Mouse (Mus musculus) embryonic facial prominence, embryonic 12.5 days (tissue): Measurements from ENCODE around the gene Rars. TPM values are rescaled to one million over a fixed set of nuclear protein-coding genes. Genes with fewer than 3 reads are reported as not detected.

Source experiments
- ATAC-seq: fragments of 200-750 bp; cut with Nextera tagmentation; 2 replicates; pipeline ENCODE4 v1.8.0; 2017; ENCODE audit not compliant: insufficient number of reproducible peaks, insufficient read depth, low FRiP score, low TSS enrichment
- H3K27ac ChIP-seq: fragments of 300-500 bp; sonication (generic); 2 replicates; pipeline ENCODE4 v1.5.1; 2016; ENCODE audit warnings: mild to moderate bottlenecking
- H3K27me3 ChIP-seq: fragments of 300-500 bp; sonication (generic); 2 replicates; pipeline ENCODE4 v1.6.1; 2016; ENCODE audit warnings: mild to moderate bottlenecking, moderate library complexity
- H3K36me3 ChIP-seq: fragments of 300-500 bp; sonication (generic); 2 replicates; pipeline ENCODE4 v1.6.1; 2016; ENCODE audit warnings: mild to moderate bottlenecking
- H3K4me1 ChIP-seq: fragments of 300-500 bp; sonication (generic); 2 replicates; pipeline ENCODE4 v1.6.1; 2016
- H3K4me2 ChIP-seq: fragments of 300-500 bp; sonication (generic); replicated peaks from 2 replicates; pipeline ENCODE4 v1.6.1; 2016; ENCODE audit warnings: mild to moderate bottlenecking, moderate library complexity
- H3K4me3 ChIP-seq: fragments of 300-500 bp; sonication (generic); 2 replicates; pipeline ENCODE4 v1.5.1; 2016; ENCODE audit warnings: mild to moderate bottlenecking
- H3K9ac ChIP-seq: fragments of 300-500 bp; sonication (generic); 2 replicates; pipeline ENCODE4 v1.6.1; 2016; ENCODE audit warnings: mild to moderate bottlenecking, moderate library complexity
- H3K9me3 ChIP-seq: fragments of 300-500 bp; sonication (generic); 2 replicates; pipeline ENCODE4 v1.6.1; 2016; ENCODE audit warnings: mild to moderate bottlenecking, moderate library complexity
- WGBS: fragments of 180-500 bp; shearing (Covaris S2); methylation state at CpG from one replicate; pipeline ENCODE4 v1.1.7; 2016; 5-methylcytosine and 5-hydroxymethylcytosine counted together
- polyA plus RNA-seq: library from polyadenylated mRNA; unstranded; fragments of >200 nt; fragmentation: Nextera tagmentation; extraction: Ambion mirVana; gene quantifications from 2 replicates; pipeline ENCODE4 v1.2.1, GENCODE M21; 2016

Rars gene
- polyA plus RNA-seq, 1 experiment from 2014 or later: 88.0 TPM

DNA sequence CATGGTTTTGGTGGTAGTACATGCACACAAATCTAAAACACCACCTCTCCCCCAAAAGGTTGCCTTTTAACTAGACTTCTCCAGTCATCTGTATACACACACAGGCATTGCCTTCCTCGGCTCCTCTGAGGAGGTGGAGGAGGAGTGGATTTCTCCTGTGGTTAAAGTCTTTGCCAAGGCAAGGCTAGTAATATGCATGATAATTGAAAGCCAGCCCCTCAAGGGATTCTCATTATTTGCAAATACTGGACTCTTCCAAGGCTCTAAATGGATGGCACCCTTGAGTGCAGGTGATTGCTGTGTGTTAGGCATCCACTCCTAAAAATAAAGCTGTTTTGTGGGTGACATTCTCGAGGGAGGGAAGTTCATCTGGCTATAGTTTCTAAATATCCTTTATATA is 45.9 kb downstream of the Rars start:
- no peaks in the 10 kb centered on the region for H3K9me3 ChIP-seq
- H3K36me3 ChIP-seq: peaks cover 50% of the 10 kb centered on the region
- no peak overlapping the region for H3K4me3 ChIP-seq
- WGBS: 81% methylated on average over 2 of the region's 2 CpGs
- no peaks in the 10 kb centered on the region for H3K27me3 ChIP-seq
- H3K4me1 ChIP-seq: no peaks in the 10 kb centered on the region
- no peak overlapping the region for H3K27ac ChIP-seq
- ATAC-seq: no peak
- H3K4me2 ChIP-seq: no peak overlapping the region
- no peak overlapping the region for H3K9ac ChIP-seq

DNA sequence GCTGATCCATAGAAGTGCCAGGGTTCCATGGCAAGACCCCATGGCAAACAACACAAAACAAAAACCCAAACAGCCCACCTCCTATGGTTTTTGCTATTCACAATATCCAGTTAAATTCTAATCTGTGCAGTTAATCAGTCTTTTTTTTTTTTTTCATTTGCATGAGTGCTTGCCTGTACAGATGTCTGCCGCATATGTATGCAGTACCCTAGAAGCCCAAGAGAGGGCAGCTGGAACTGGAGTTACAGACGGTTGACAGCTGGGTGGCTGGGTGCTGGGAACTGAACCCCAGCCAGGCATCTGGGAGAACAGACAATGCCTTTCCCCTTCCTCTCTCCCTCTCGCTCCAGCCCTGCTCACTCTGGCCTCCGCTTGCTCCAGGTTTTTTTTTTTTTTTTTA is 49.8 kb downstream of the Rars start:
- no peak for ATAC-seq
- Histone ChIP-seq H3K9ac (no peak overlapping the region), H3K36me3 (peaks cover 68% of the 10 kb centered on the region), H3K27me3 (no peaks in the 10 kb centered on the region), H3K27ac (no peak overlapping the region), H3K4me3 (no peak overlapping the region), H3K9me3 (no peaks in the 10 kb centered on the region), H3K4me1 (no peaks in the 10 kb centered on the region), H3K4me2 (no peak overlapping the region)
- 97% methylated on average over 4 of the region's 4 CpGs for WGBS

DNA sequence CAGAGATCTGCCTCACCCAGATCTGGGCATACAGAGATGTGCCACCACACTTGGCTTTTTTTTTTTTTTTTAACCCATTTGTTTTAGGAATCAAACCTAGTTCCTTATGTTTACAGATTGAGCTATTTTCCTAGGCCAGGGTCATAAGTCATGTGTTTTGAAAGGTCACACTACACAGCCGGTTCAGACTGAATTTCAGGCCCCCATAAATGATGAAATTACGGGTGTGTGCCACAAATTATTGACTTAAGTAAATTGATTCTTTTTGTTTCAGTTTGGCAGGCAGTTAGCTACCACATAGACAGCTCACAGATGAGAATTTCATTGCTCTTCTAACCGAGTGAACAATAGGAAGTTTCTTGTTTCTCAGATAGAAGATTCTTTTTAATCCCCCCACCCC is 50.3 kb downstream of the Rars start:
- Histone ChIP-seq H3K4me1 (no peaks in the 10 kb centered on the region), H3K4me3 (no peak overlapping the region), H3K36me3 (peaks cover 68% of the 10 kb centered on the region), H3K27me3 (no peaks in the 10 kb centered on the region), H3K9ac (no peak overlapping the region), H3K27ac (no peak overlapping the region), H3K4me2 (no peak overlapping the region), H3K9me3 (no peaks in the 10 kb centered on the region)
- no peak for ATAC-seq
- 88% methylated on average over 3 of the region's 3 CpGs for WGBS

DNA sequence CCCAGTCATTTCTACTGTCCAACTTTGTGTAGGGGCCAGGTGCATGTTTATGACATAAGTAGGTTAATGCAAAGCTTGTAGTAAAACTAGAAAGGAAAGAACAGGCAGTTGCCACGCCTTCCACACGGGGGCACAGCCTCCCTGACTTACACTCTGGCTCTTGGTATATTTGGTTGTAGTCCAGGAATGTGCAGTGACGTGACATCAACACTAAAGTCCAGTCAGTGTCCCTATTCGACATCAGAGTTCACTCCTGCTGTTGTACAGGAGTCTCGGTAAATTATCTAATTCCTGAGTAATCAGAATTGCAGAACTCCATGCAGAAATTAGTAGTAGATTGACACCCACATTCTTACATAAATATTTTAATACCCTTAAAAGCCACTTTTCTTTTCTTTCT is 51.3 kb downstream of the Rars start:
- Histone ChIP-seq H3K4me3 (no peak overlapping the region), H3K4me1 (no peaks in the 10 kb centered on the region), H3K4me2 (no peak overlapping the region), H3K9ac (no peak overlapping the region), H3K36me3 (peaks cover 74% of the 10 kb centered on the region), H3K27ac (no peak overlapping the region), H3K27me3 (no peaks in the 10 kb centered on the region), H3K9me3 (no peaks in the 10 kb centered on the region)
- WGBS: 95% methylated on average over 5 of the region's 5 CpGs
- ATAC-seq: no peak

DNA sequence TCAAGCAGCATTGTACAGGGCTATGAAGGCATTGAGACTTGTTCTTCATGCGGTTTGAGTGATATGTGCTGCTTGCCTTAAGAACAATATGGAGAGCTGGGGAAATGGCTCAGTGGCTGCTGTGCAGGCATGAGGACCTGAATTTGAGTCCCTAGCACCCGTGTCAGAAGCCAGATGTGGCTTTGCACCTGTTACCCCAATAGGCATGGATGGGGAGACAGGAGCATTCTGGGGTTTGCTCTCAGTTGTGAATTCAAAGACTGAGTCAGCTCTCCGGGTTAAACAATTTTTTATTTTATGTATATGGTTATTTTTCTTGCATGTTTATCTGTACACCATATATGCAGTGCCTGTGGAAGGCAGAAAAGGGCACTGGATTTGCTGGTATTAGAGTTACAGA is 51.9 kb downstream of the Rars start:
- no peaks in the 10 kb centered on the region for H3K4me1 ChIP-seq
- no peaks in the 10 kb centered on the region for H3K27me3 ChIP-seq
- peaks cover 79% of the 10 kb centered on the region for H3K36me3 ChIP-seq
- no peaks in the 10 kb centered on the region for H3K9me3 ChIP-seq
- no peak overlapping the region for H3K4me2 ChIP-seq
- no peak overlapping the region for H3K4me3 ChIP-seq
- no peak overlapping the region for H3K27ac ChIP-seq
- 94% methylated on average over 3 of the region's 3 CpGs for WGBS
- no peak overlapping the region for H3K9ac ChIP-seq
- no peak for ATAC-seq

DNA sequence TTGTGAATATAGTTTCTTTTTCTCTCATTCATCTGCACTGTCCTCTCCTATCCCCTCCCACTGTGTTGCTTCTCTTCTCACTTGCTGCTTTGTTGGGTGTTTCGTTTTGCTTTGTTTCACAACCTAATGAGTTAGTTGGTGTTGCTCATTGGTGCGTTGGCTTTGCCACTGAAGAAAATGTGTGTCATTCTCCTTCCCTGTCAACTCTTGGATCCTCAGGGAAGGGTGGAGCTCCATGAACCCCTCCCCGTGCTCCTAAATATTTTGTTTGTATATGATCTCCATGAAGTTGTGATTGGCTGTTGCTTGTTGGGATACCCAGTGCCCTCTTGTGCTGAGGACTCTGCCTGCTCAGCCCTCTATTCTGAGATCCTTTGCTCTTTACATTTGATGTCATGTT is 54.0 kb downstream of the Rars start:
- Histone ChIP-seq H3K4me1 (no peaks in the 10 kb centered on the region), H3K4me3 (no peak overlapping the region), H3K9me3 (no peaks in the 10 kb centered on the region), H3K27me3 (no peaks in the 10 kb centered on the region), H3K9ac (no peak overlapping the region), H3K4me2 (no peak overlapping the region), H3K36me3 (peaks cover 86% of the 10 kb centered on the region), H3K27ac (no peak overlapping the region)
- ATAC-seq: no peak
- 83% methylated on average over 3 of the region's 3 CpGs for WGBS

DNA sequence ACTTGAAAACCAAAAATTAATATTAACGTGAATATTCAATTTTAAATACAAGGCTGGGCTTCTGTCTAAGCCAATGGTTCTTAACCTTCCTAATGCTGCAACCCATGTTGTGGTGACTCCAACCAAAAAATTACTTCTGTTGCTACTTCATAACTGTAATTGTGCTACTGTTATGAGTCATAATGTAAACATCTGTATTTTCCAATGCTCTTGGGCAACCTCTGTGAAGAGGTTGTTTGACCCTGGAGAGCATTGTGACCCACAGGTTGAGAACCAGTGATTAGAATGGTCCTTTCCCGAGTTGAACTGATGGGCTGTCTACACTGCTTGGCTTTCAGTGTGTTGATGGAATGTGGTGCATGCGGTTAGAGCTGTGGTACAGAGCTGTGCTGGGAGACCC is 57.9 kb downstream of the Rars start:
- Histone ChIP-seq H3K36me3 (peaks cover 48% of the 10 kb centered on the region), H3K27ac (no peak overlapping the region), H3K4me1 (peaks cover 3% of the 10 kb centered on the region; the same call in 1 of the 2 replicates), H3K4me3 (no peak overlapping the region), H3K9me3 (no peaks in the 10 kb centered on the region), H3K27me3 (no peaks in the 10 kb centered on the region), H3K9ac (no peak overlapping the region), H3K4me2 (no peak overlapping the region)
- ATAC-seq: 0 out of 2 replicates have a peak, but pooled peaks have one; percentile 52
- 93% methylated on average over 3 of the region's 3 CpGs for WGBS

DNA sequence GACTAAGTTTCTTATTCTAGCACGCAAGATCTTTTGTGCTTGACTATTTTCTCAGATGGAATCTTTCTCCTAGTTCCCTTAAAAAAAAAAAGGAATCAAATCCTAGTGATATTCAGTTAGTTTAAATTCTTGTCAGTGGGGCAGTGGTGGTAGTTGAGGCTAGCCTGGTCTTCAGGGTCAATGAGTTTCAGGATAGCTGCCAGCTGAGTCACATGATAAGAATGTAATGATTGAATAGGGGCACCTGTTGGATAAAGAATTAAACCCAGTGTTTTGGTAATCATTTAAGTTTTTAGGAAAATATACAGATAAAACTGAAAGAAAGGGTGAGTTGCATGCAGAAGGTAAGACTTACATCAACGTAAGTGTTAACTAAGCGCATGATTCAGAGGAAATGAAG is 58.7 kb downstream of the Rars start:
- H3K9ac ChIP-seq: no peak overlapping the region
- ATAC-seq: no peak
- WGBS: 98% methylated on average over 3 of the region's 3 CpGs

DNA sequence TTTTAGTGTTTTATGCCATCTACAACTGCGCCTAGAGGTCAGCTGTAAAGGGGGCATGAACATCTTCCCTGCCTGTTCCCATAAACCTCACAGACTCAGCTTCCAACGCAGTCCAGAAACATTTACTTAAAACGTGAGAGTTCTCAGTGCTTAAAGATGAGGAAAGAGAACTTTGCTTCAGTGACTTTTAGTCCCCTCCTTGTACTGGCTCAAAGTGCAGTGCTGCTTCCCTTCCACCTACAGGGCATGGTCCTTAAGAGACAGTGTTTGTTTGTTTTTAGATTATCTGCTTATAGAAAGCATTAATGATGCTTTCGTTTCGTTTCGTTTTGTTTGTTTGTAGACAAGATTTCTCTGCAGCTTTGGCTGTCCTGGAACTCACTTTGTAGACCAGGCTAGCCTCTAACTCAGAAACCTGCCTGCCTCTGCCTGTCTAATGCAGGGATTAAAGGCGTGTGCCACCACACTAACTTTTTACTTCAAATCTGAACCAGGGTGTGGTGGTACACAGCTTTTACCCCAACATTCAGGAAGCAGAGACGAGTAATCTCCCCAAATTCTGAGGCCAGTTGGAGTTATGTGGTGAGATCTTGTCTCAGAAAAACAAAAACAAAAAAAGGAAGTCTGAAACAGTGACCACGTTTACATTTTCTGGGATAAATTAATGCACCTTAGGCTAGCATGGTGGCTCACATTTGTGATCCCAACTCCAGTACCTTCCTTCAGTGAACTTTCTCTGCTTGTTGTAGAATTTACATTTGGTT is 63.4 kb downstream of the Rars start:
- peak overlapping the region; percentile 95 for H3K9ac ChIP-seq
- ATAC-seq: no peak
- 64% methylated on average over 9 of the region's 9 CpGs for WGBS
- no peak overlapping the region for H3K27ac ChIP-seq
- peaks cover 14% of the 10 kb centered on the region for H3K4me1 ChIP-seq
- H3K4me2 ChIP-seq: peak overlapping the region; percentile 83
- peak overlapping the region; percentile 91 for H3K4me3 ChIP-seq
- H3K27me3 ChIP-seq: no peaks in the 10 kb centered on the region
- H3K36me3 ChIP-seq: peaks cover 1% of the 10 kb centered on the region; the same call in 1 of the 2 replicates
- H3K9me3 ChIP-seq: no peaks in the 10 kb centered on the region

More for the DNA sequence above, 58.7 kb downstream of the Rars start:
- Histone ChIP-seq H3K9me3 (no peaks in the 10 kb centered on the region), H3K36me3 (peaks cover 42% of the 10 kb centered on the region), H3K27ac (no peak overlapping the region), H3K27me3 (no peaks in the 10 kb centered on the region), H3K4me2 (no peak overlapping the region), H3K4me3 (no peak overlapping the region), H3K4me1 (peaks cover 11% of the 10 kb centered on the region)

DNA sequence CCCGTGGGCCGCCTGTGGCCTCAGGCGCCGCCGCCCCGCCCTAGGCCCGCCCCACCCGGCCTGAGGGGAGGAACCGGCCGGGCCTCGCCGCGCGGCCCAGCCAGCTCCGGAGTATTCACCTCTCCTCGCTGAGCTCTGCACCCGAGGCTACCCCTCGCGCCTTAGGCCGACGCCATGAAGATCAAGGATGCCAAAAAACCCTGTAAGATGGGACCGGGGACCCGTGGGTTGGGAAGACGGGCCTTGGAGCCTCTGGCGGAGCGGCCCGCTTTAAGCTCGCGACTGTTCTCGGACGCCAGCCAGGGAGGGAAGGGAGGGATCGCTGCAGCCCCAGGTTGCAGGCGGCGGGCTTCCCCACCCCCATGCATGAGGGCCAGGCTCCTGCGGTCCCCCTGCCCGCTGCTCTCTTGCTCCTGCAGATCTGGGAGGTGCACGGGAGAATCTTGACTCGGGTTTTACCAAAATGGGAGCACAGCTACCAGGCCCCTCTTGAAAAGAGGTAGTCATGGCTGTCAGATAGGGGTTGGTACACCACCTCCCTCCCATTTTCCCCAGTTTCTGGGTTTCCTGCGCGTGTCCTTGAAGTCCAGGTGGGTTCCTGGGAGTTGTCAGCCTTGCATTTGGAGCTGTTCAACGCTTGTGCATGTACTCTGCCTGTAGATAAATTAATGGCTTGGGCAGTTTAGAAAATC is 64.4 kb downstream of the Rars start:
- H3K9me3 ChIP-seq: no peaks in the 10 kb centered on the region
- WGBS: under 1% methylated on average over 32 of the region's 41 CpGs
- H3K36me3 ChIP-seq: no peaks in the 10 kb centered on the region
- H3K4me1 ChIP-seq: peaks cover 14% of the 10 kb centered on the region
- H3K4me2 ChIP-seq: peak overlapping the region; percentile 83
- H3K9ac ChIP-seq: peak overlapping the region; percentile 95
- peak overlapping the region; percentile 96 for H3K27ac ChIP-seq
- peak; percentile 89 for ATAC-seq
- H3K4me3 ChIP-seq: peak overlapping the region; percentile 91
- no peaks in the 10 kb centered on the region for H3K27me3 ChIP-seq

DNA sequence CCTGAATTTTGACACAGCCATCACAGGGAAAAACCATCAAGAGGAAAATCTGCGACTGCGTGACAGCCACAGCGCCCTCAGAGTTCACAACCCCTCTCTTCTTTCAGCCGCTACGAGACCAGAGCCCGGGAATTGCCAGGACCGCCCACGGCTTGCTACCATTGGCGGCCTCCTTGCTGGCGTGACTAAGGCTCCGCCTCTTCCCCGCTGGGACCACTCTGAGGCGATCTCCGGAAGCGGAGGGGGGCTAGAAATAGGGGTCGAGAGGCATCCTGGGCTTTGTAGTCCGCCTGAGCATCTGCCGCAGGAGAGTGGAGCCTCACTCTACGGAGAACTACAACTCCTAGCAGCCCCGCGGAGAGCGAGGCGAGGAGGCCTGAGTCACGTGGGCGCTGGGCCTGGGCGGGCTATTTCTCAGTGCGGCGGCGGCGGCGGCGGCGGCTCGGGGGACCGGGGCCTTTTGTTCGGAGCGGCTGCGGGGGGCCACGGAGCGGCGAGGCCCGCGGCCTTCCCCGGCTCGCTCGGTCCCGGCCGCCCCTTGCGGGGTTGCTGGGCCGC is 65.0 kb downstream of the Rars start, which contains the start of gene Pank3:
Pank3 (plus strand) TSS at position 297 of the 558 bp plus-strand sequence.
- H3K4me2 ChIP-seq: peak within 1 kb of the TSS; percentile 83
- peak within 1 kb of the TSS; percentile 95 for H3K9ac ChIP-seq
- peaks cover 14% of the 10 kb centered on the region for H3K4me1 ChIP-seq
- peak; percentile 100 for ATAC-seq
- no peaks in the 10 kb centered on the region for H3K36me3 ChIP-seq
- H3K27ac ChIP-seq: peak within 1 kb of the TSS; percentile 96
- H3K4me3 ChIP-seq: peak within 1 kb of the TSS; percentile 91
- no peaks in the 10 kb centered on the region for H3K9me3 ChIP-seq
- WGBS: under 1% methylated on average over 49 of the region's 50 CpGs
- H3K27me3 ChIP-seq: no peaks in the 10 kb centered on the region

DNA sequence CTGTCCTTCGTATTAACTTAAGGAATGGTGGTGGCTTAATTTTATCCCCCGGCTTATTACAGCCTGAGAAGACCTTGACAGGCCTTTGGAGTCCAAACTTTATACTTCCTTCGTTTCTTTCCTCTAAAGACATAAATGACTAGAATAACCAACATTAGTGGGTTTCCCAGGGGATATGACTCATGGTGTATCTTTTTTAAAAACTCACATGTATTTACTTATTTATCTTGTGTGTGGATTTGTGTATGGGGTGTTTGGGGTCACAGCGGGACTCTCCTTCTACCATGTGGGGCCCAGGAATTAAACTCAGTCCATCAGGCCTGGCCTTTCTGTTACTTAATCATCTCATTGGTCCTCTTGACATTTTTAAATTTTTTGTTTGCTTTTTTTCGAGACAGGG is 67.5 kb downstream of the Rars start:
- Histone ChIP-seq H3K9ac (no peak overlapping the region), H3K4me1 (peaks cover 13% of the 10 kb centered on the region), H3K27ac (no peak overlapping the region), H3K36me3 (no peaks in the 10 kb centered on the region), H3K27me3 (no peaks in the 10 kb centered on the region), H3K9me3 (no peaks in the 10 kb centered on the region), H3K4me2 (no peak overlapping the region), H3K4me3 (no peak overlapping the region)
- 90% methylated on average over 5 of the region's 5 CpGs for WGBS
- no peak for ATAC-seq
